Mouse (Mus musculus): ENCODE measurements at regions not wholly inside any gene's neighbourhood (a gene's known extent, or its start where the extent isn't known, plus 50 kb on each side); places are given as distances from the start of the nearest gene placed in this dataset.
"Not testable (repeated sequence)": the region's sequence is repeated elsewhere in the genome, so short reads cannot be mapped to it uniquely, and the experiment has no call there.

- no peak for DNase-seq (ENCODE audit: low spot score in 2 of 2)
Measured at GRCm38 (mm10) chr14:18511094-18511493, 179.4 kb upstream of the Ube2e1 start.

GRCm38 (mm10) chr14:18508359-18508647 is 176.6 kb upstream of the Ube2e1 start:
- no peak for DNase-seq (ENCODE audit: low spot score in 2 of 2)

- no peak for DNase-seq (ENCODE audit: low spot score in 2 of 2)
Measured at GRCm38 (mm10) chr14:18507582-18508358, 176.1 kb upstream of the Ube2e1 start.

- DNase-seq (ENCODE audit: low spot score in 2 of 2) = no peak
Measured at GRCm38 (mm10) chr14:18506168-18506567, 174.5 kb upstream of the Ube2e1 start.

GRCm38 (mm10) chr14:18500249-18500832 is 168.7 kb upstream of the Ube2e1 start:
- no peak for DNase-seq (ENCODE audit: low spot score in 2 of 2)

- DNase-seq (ENCODE audit: low spot score in 2 of 2) = no peak
Measured at GRCm38 (mm10) chr14:18494048-18494447, 162.4 kb upstream of the Ube2e1 start.

GRCm38 (mm10) chr14:18486132-18486800 is 154.6 kb upstream of the Ube2e1 start:
- no peak for DNase-seq (ENCODE audit: low spot score in 2 of 2)

- DNase-seq (ENCODE audit: low spot score in 2 of 2) = no peak
Measured at GRCm38 (mm10) chr14:18485526-18485925, 153.9 kb upstream of the Ube2e1 start.

GRCm38 (mm10) chr14:18476795-18477320 is 145.2 kb upstream of the Ube2e1 start:
- no peak for DNase-seq (ENCODE audit: low spot score in 2 of 2)

- peak; percentile 28 to 59 for DNase-seq (ENCODE audit: low spot score in 2 of 2)
Measured at GRCm38 (mm10) chr14:18468611-18469010, 137.0 kb upstream of the Ube2e1 start.

- DNase-seq (ENCODE audit: low spot score in 2 of 2) = not testable (repeated sequence)
Measured at GRCm38 (mm10) chr14:18466864-18467263, 135.2 kb upstream of the Ube2e1 start.

GRCm38 (mm10) chr14:18464199-18464598 is 132.5 kb upstream of the Ube2e1 start:
- DNase-seq (ENCODE audit: low spot score in 2 of 2) = not testable (repeated sequence)

GRCm38 (mm10) chr14:18463230-18463873 is 131.7 kb upstream of the Ube2e1 start:
- no peak for DNase-seq (ENCODE audit: low spot score in 2 of 2)

- peak in 1 of 2 experiments; percentile 1 for DNase-seq (ENCODE audit: low spot score in 2 of 2)
Measured at GRCm38 (mm10) chr14:18462381-18462780, 130.7 kb upstream of the Ube2e1 start.

GRCm38 (mm10) chr14:18448666-18449065 is 117.0 kb upstream of the Ube2e1 start:
- no peak for DNase-seq (ENCODE audit: low spot score in 2 of 2)

GRCm38 (mm10) chr14:18444492-18444891 is 112.8 kb upstream of the Ube2e1 start:
- no peak for DNase-seq (ENCODE audit: low spot score in 2 of 2)

- DNase-seq (ENCODE audit: low spot score in 2 of 2) = not testable (repeated sequence)
Measured at GRCm38 (mm10) chr14:18428968-18429367, 97.3 kb upstream of the Ube2e1 start.

- DNase-seq (ENCODE audit: low spot score in 2 of 2) = no peak
Measured at GRCm38 (mm10) chr14:18425887-18426286, 94.2 kb upstream of the Ube2e1 start.

GRCm38 (mm10) chr14:18416839-18417238 is 85.2 kb upstream of the Ube2e1 start:
- DNase-seq (ENCODE audit: low spot score in 2 of 2) = no peak

GRCm38 (mm10) chr14:18416319-18416718 is 84.7 kb upstream of the Ube2e1 start:
- DNase-seq (ENCODE audit: low spot score in 2 of 2) = no peak

- no peak for DNase-seq (ENCODE audit: low spot score in 2 of 2)
Measured at GRCm38 (mm10) chr14:18398953-18399352, 67.3 kb upstream of the Ube2e1 start.

- no peak for DNase-seq (ENCODE audit: low spot score in 2 of 2)
Measured at GRCm38 (mm10) chr14:18396206-18396764, 64.6 kb upstream of the Ube2e1 start.

All from urinary bladder, adult 18-20 months (tissue).